Mouse (Mus musculus) ES-Bruce4 (cell line): Measurements from ENCODE around the gene Upb1.

Experiments used
- CTCF ChIP-seq: IDR thresholded peaks from one replicate; pipeline ENCODE4 v1.8.1; 2011; ENCODE audit warnings: low read depth, low read length
- EP300 ChIP-seq: IDR thresholded peaks from 2 replicates; pipeline ENCODE4 v1.6.1; 2011; ENCODE audit warnings: low read depth, low read length; ENCODE audit not compliant: insufficient read depth
- POLR2A ChIP-seq: IDR thresholded peaks from one replicate; pipeline ENCODE4 v1.8.1; 2011; ENCODE audit warnings: low read length; ENCODE audit not compliant: insufficient read depth

DNA sequence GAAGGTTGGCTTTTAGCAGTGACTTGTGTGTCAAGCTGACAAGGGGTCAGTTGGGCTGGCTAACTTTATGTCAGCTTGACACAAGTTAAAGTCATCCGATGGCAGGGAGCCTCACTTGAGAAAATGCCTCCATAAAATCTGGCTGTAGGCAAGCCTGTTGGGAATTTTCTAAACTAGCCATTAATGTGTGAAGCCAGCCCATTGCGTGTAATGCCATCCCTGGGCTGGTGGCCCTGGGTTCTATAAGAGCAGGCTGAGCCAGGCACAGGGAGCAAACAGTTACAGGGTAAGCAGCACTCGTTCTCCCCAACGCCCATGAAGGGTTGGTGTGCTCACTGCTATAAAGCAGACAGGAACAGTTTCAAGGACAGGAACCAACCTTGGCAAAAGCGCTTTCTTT is 81.4 kb downstream of the Upb1 start:
- TF ChIP-seq CTCF = no peak
- no peak for TF ChIP-seq POLR2A
- no peak for TF ChIP-seq EP300
